8 mouse cellular contexts compared by ENCODE assay signal in the genomic region with DNA sequence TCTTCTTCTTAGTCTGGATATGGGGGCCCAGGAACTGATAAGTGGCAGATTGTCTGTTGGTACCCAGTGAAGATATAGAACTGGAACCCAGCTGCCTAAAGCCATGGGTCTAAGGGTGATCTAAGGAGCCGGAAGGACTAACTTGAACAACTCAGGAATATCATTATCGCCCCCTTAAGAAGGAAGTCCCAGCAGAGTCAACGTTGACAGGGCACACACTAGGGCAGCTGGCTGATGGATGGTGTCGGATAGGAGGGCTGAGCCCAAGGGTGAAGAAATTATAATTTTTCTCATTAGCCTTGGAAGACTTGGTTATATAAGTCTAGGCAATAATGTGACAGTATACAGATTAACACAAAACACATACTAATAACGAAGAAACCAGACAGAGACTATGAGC. TPM values are rescaled to one million over a fixed set of nuclear protein-coding genes. Genes with fewer than 3 reads are reported as not detected.
DNase-seq lines count a peak whose midpoint lies in the region; ATAC-seq and TF ChIP-seq lines count a peak whose summit lies in the region.

No protein-coding gene starts in this region.

- WGBS in heart, embryonic 12.5 days, result 76% methylated on average over 5 of the region's 5 CpGs
- 47% methylated on average over 5 of the region's 5 CpGs for WGBS in hindbrain, embryonic 15.5 days
- WGBS in midbrain, embryonic 13.5 days, result 73% methylated on average over 5 of the region's 5 CpGs

- peak overlapping the region; percentile 89 for H3K4me3 ChIP-seq in heart, embryonic 12.5 days
- H3K4me3 ChIP-seq in cortical plate, adult 2 months (ENCODE audit: insufficient read depth, low read length), result peak overlapping the region; percentile 82
- H3K4me3 ChIP-seq in hindbrain, embryonic 15.5 days, result peak overlapping the region; percentile 76
- H3K4me3 ChIP-seq in midbrain, embryonic 13.5 days (replicated peaks), result peak overlapping the region; percentile 86

- H3K27ac ChIP-seq in heart, embryonic 12.5 days (ENCODE audit: poor library complexity, severe bottlenecking), result peak overlapping the region; percentile 90; the same call in 1 of the 2 replicates
- H3K27ac ChIP-seq in cortical plate, adult 2 months (ENCODE audit: insufficient read depth, low read length), result peak overlapping the region; percentile 4
- H3K27ac ChIP-seq in hindbrain, embryonic 15.5 days (replicated peaks), result peak overlapping the region; percentile 88
- H3K27ac ChIP-seq in midbrain, embryonic 13.5 days, result no peak overlapping the region

- no peaks in the 10 kb centered on the region for H3K9me3 ChIP-seq in heart, embryonic 12.5 days (replicated peaks)
- no peaks in the 10 kb centered on the region for H3K9me3 ChIP-seq in hindbrain, embryonic 15.5 days
- H3K9me3 ChIP-seq in midbrain, embryonic 13.5 days, result no peaks in the 10 kb centered on the region

- no peak for DNase-seq in heart, postnatal 25 days (ENCODE audit: low spot score)
- DNase-seq in B cell, adult 2 months, result no peak
- DNase-seq in retina, postnatal 1 day, result no peak
- no peak for DNase-seq in spleen, postnatal 14 days (ENCODE audit: low spot score in 2 of 2)

- H3K4me1 ChIP-seq in heart, embryonic 12.5 days (replicated peaks), result peaks cover 60% of the 10 kb centered on the region
- peaks cover 23% of the 10 kb centered on the region for H3K4me1 ChIP-seq in cortical plate, adult 2 months (ENCODE audit: control insufficient read depth, insufficient read depth, low read length)
- H3K4me1 ChIP-seq in hindbrain, embryonic 15.5 days (replicated peaks), result peaks cover 62% of the 10 kb centered on the region
- peaks cover 66% of the 10 kb centered on the region for H3K4me1 ChIP-seq in midbrain, embryonic 13.5 days (replicated peaks)

- H3K4me2 ChIP-seq in heart, embryonic 12.5 days, result peak overlapping the region; percentile 72
- peak overlapping the region; percentile 89 for H3K4me2 ChIP-seq in hindbrain, embryonic 15.5 days
- H3K4me2 ChIP-seq in midbrain, embryonic 13.5 days (replicated peaks), result peak overlapping the region; percentile 88

- no peak for TF ChIP-seq POLR2A in cortical plate, adult 2 months (IDR thresholded peaks at IDR 0.05; ENCODE audit: extremely low read depth, insufficient read depth, low read length)

- intact Hi-C loops in heart, postnatal 25 days (cut with DNase I), result loop anchor here (5.0 kb wide), 1 partner anchor 36 kb away; no protein-coding TSS in a partner anchor

- no peaks in the 10 kb centered on the region for H3K36me3 ChIP-seq in heart, embryonic 12.5 days
- no peaks in the 10 kb centered on the region for H3K36me3 ChIP-seq in hindbrain, embryonic 15.5 days
- H3K36me3 ChIP-seq in midbrain, embryonic 13.5 days, result no peaks in the 10 kb centered on the region

- no peak for ATAC-seq in heart, embryonic 12.5 days (ENCODE audit: insufficient number of reproducible peaks, low FRiP score)
- no peak for ATAC-seq in hindbrain, embryonic 15.5 days (ENCODE audit: low FRiP score, low read depth)
- ATAC-seq in midbrain, embryonic 13.5 days, result no peak

- peak overlapping the region; percentile 86; the same call in 1 of the 2 replicates for H3K9ac ChIP-seq in heart, embryonic 12.5 days
- peak overlapping the region; percentile 67; the same call in 1 of the 2 replicates for H3K9ac ChIP-seq in hindbrain, embryonic 15.5 days
- peak overlapping the region; percentile 88 for H3K9ac ChIP-seq in midbrain, embryonic 13.5 days (replicated peaks)

- no peaks in the 10 kb centered on the region for H3K27me3 ChIP-seq in heart, embryonic 12.5 days (replicated peaks)
- H3K27me3 ChIP-seq in hindbrain, embryonic 15.5 days, result no peaks in the 10 kb centered on the region
- no peaks in the 10 kb centered on the region for H3K27me3 ChIP-seq in midbrain, embryonic 13.5 days

- TF ChIP-seq CTCF in cortical plate, adult 2 months (IDR thresholded peaks at IDR 0.05; ENCODE audit: extremely low read depth, insufficient read depth, low read length), result no peak

RNA-seq across cellular contexts. Expression of gene Itm2c, which starts 2.0 kb away (rescaled TPM):
- polyA plus RNA-seq in heart, embryonic 12.5 days (2016; fragmentation: Nextera tagmentation; extraction: Ambion mirVana), result 261 TPM in 2 replicates
- 10 to 100 TPM; 62.4 to 66.2 TPM for total RNA-seq in heart, postnatal 25 days (2021)
- 835 and 861 TPM in 2 replicates for polyA plus RNA-seq in cortical plate, adult 2 months (2012; rRNA removed)
- polyA plus RNA-seq in hindbrain, embryonic 15.5 days (2015; fragmentation: Nextera tagmentation; extraction: Ambion mirVana), result 204 TPM in 2 replicates
- 179 and 201 TPM in 2 replicates for polyA plus RNA-seq in midbrain, embryonic 13.5 days (2015; fragmentation: Nextera tagmentation; extraction: Ambion mirVana)

RNA-seq across cellular contexts. Expression of gene 4933407L21Rik, which starts 32.2 kb away (rescaled TPM):
- 0.08 TPM in 1 of 2 replicates, not detected in the other for polyA plus RNA-seq in heart, embryonic 12.5 days (2016; fragmentation: Nextera tagmentation; extraction: Ambion mirVana)
- not detected for total RNA-seq in heart, postnatal 25 days (2021)
- 6.6 and 7.8 TPM in 2 replicates for polyA plus RNA-seq in cortical plate, adult 2 months (2012; rRNA removed)
- polyA plus RNA-seq in hindbrain, embryonic 15.5 days (2015; fragmentation: Nextera tagmentation; extraction: Ambion mirVana), result 7.1 and 7.7 TPM in 2 replicates
- polyA plus RNA-seq in midbrain, embryonic 13.5 days (2015; fragmentation: Nextera tagmentation; extraction: Ambion mirVana), result 6.4 and 6.5 TPM in 2 replicates
